Mouse (Mus musculus): ENCODE data around the gene Zfp661. TPM values are rescaled to one million over a fixed set of nuclear protein-coding genes. Genes with fewer than 3 reads are reported as not detected.
A peak's percentile ranks its signal among the peaks of the same experiment; 100 is the strongest.

Zfp661 gene
- total RNA-seq, 2 experiments from 2014 or later: 5.2 to 5.8 TPM

- ATAC-seq (replicated peaks; ENCODE audit: poor library complexity, severe bottlenecking): peak; percentile 100
These were observed 27.6 kb downstream of the Zfp661 start for GRCm38 (mm10) chr2:127559070-127559966.

- peak; percentile 59; the same call in 1 of the 2 replicates for ATAC-seq (replicated peaks; ENCODE audit: poor library complexity, severe bottlenecking)
These were observed 35.8 kb downstream of the Zfp661 start for GRCm38 (mm10) chr2:127551078-127551477.

- ATAC-seq (replicated peaks; ENCODE audit: poor library complexity, severe bottlenecking): no peak
These were observed 36.4 kb downstream of the Zfp661 start for GRCm38 (mm10) chr2:127550446-127550845.

- ATAC-seq (replicated peaks; ENCODE audit: poor library complexity, severe bottlenecking): no peak
These were observed 37.2 kb downstream of the Zfp661 start for GRCm38 (mm10) chr2:127549711-127550110.

- no peak for ATAC-seq (replicated peaks; ENCODE audit: poor library complexity, severe bottlenecking)
These were observed 38.4 kb downstream of the Zfp661 start for GRCm38 (mm10) chr2:127548342-127549074.

- ATAC-seq (replicated peaks; ENCODE audit: poor library complexity, severe bottlenecking): no peak
These were observed 45.2 kb downstream of the Zfp661 start for GRCm38 (mm10) chr2:127541697-127542096.

GRCm38 (mm10) chr2:127541185-127541584 lies 45.7 kb downstream of the Zfp661 start, which contains the start of gene Prom2:
Gene Prom2, minus strand, starts transcription at chr2:127541467.
- ATAC-seq (replicated peaks; ENCODE audit: poor library complexity, severe bottlenecking): no peak

- no peak; the same call in 1 of the 2 replicates for ATAC-seq (replicated peaks; ENCODE audit: poor library complexity, severe bottlenecking)
These were observed 47.4 kb downstream of the Zfp661 start for GRCm38 (mm10) chr2:127539494-127539893.

DNA sequence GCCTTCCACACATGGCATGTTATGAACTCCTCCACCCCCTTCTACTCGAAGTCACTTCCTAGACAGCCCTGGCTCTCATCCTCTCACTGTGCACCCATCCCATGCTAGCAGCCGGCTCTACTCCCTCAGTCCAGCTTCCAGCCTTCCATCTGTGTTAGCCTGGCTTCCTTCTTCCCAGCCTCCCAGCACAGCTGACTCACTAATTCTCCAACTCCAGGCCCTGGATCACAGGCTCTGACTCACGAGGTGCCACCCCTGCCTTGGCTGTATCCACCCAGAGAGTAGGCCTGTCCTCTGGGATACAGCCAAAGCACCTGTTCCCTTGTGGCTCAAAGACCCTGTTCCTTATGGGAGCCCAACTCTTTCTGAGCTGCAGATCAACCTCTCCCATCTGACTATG lies 49.3 kb downstream of the Zfp661 start:
- no peak for ATAC-seq (replicated peaks; ENCODE audit: poor library complexity, severe bottlenecking)

GRCm38 (mm10) chr2:127535363-127535762 lies 51.5 kb downstream of the Zfp661 start:
- no peak for ATAC-seq (replicated peaks; ENCODE audit: poor library complexity, severe bottlenecking)

DNA sequence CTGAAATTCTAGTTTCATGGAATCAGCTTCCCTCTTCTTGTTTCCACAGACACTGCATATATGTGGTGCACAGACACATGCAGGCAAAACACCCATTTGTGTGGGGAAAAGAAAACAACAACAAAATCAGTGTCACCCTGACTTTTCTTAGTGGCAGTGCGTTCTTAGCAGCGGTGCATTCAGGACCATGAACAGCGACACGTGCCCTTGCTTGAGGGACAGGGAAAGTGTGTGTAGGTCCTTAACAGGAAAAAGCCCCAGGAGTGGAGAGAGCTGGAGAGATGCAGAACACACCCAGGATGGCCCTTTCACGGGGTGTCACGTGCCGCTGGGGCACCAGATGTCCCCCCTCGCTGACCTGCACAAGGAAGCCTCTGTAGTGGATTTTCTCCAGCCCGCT lies 54.5 kb downstream of the Zfp661 start:
- ATAC-seq (replicated peaks; ENCODE audit: poor library complexity, severe bottlenecking): peak; percentile 78

DNA sequence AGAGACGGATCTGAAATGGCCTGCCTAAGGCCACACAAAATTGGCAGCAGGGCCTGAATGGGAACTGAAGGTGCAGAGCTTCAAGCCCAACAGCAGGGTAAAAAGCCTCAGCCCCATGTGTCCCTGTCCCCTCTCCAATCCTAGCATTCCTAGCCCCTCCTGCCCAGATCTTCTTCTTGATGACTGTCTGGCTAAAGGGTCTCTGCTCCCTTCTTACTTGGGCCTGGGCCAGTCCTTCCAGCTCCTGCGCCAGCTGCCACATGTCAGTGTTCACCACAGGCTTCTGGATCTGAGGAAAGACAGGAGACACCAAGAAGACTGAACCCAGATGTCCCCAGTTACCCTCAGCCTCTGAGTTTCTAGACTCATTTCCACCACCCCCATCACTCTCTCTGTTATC lies 55.3 kb downstream of the Zfp661 start:
- no peak for ATAC-seq (replicated peaks; ENCODE audit: poor library complexity, severe bottlenecking)

- no peak for ATAC-seq (replicated peaks; ENCODE audit: poor library complexity, severe bottlenecking)
These were observed 56.5 kb downstream of the Zfp661 start for GRCm38 (mm10) chr2:127530418-127530817.

DNA sequence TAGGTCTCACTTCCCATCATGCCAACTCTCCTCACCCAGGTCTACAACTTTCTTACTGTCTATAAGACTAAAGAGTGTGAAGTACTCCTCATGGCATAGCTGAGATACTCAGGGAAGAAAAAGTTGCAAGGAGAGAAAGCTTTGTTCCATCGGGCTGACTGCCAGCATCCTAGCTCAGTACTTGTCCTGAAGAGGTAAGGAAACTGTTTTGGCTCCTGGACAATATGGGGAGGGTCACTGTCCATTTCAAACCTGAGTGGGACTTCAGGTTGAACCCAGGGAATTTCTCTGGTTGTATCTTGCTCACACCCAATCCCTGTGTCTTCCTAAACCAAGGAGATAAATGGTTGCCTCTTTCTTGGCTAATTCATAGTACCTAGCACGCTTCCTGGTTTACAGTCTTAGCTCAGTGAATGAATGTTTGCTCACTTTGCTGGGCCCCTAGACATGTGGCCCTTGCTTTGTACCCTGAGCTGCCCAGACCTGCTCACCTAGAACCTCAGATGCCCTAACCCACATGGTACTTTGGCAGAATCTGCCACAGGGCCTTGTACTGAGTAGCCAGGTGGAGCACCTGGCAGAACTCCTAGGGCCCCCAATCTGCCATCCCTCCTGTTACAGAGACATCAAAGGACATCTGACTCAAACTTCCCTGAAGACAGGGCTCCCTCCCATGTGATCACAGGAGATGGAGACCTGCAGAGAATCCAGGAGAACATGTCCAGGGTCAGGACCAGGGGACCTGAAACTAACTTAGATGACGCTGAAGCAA lies 61.7 kb downstream of the Zfp661 start:
- no peak for ATAC-seq (replicated peaks; ENCODE audit: poor library complexity, severe bottlenecking)

Other genes starting within 250 kb of the Zfp661 start
- 0.60 TPM in 1 of 2 replicates, not detected in the other for gene Astl, start 248.5 kb downstream of the Zfp661 start, total RNA-seq (2014; fragmentation: Nextera tagmentation)
- gene Astl, start 248.5 kb downstream of the Zfp661 start, total RNA-seq (2017): 0.04 and 0.21 TPM in 2 replicates
- gene Adra2b, start 223.9 kb downstream of the Zfp661 start, total RNA-seq (2014; fragmentation: Nextera tagmentation): not detected in 2 replicates
- not detected in 2 replicates for gene Adra2b, start 223.9 kb downstream of the Zfp661 start, total RNA-seq (2017)
- gene Gpat2, start 161.9 kb downstream of the Zfp661 start, total RNA-seq (2014; fragmentation: Nextera tagmentation): not detected in 2 replicates
- not detected in 2 replicates for gene Gpat2, start 161.9 kb downstream of the Zfp661 start, total RNA-seq (2017)
- 6.0 and 26.2 TPM in 2 replicates for gene Fahd2a, start 142.5 kb downstream of the Zfp661 start, total RNA-seq (2014; fragmentation: Nextera tagmentation)
- 6.6 and 11.9 TPM in 2 replicates for gene Fahd2a, start 142.5 kb downstream of the Zfp661 start, total RNA-seq (2017)
- 37.4 and 50.0 TPM in 2 replicates for gene Kcnip3, start 65.0 kb downstream of the Zfp661 start, total RNA-seq (2014; fragmentation: Nextera tagmentation)
- 19.5 and 23.4 TPM in 2 replicates for gene Kcnip3, start 65.0 kb downstream of the Zfp661 start, total RNA-seq (2017)
- not detected in 2 replicates for gene Prom2, start 45.6 kb downstream of the Zfp661 start, total RNA-seq (2014; fragmentation: Nextera tagmentation)
- gene Prom2, start 45.6 kb downstream of the Zfp661 start, total RNA-seq (2017): not detected in 2 replicates
- 45.4 and 54.2 TPM in 2 replicates for gene Mrps5, start 128 bp upstream of the Zfp661 start, total RNA-seq (2014; fragmentation: Nextera tagmentation)
- 137 and 187 TPM in 2 replicates for gene Mrps5, start 128 bp upstream of the Zfp661 start, total RNA-seq (2017)
- not detected in 2 replicates for gene Mal, start 69.6 kb upstream of the Zfp661 start, total RNA-seq (2014; fragmentation: Nextera tagmentation)
- not detected in 2 replicates for gene Mal, start 69.6 kb upstream of the Zfp661 start, total RNA-seq (2017)
- not detected in 2 replicates for gene Mall, start 142.8 kb upstream of the Zfp661 start, total RNA-seq (2014; fragmentation: Nextera tagmentation)
- not detected in 2 replicates for gene Mall, start 142.8 kb upstream of the Zfp661 start, total RNA-seq (2017)
- 14.8 and 16.3 TPM in 2 replicates for gene Nphp1, start 201.8 kb upstream of the Zfp661 start, total RNA-seq (2014; fragmentation: Nextera tagmentation)
- 12.0 and 14.8 TPM in 2 replicates for gene Nphp1, start 201.8 kb upstream of the Zfp661 start, total RNA-seq (2017)
- 27.5 and 38.7 TPM in 2 replicates for gene Mtln, start 205.4 kb upstream of the Zfp661 start, total RNA-seq (2014; fragmentation: Nextera tagmentation)
- 38.6 and 44.3 TPM in 2 replicates for gene Mtln, start 205.4 kb upstream of the Zfp661 start, total RNA-seq (2017)
- gene Bub1, start 244.8 kb upstream of the Zfp661 start, total RNA-seq (2014; fragmentation: Nextera tagmentation): 26.9 and 56.1 TPM in 2 replicates
- 61.3 and 66.2 TPM in 2 replicates for gene Bub1, start 244.8 kb upstream of the Zfp661 start, total RNA-seq (2017)

All from granulocyte monocyte progenitor cell, adult 5-6 weeks (primary cell).